Mouse (Mus musculus) 416B (cell line): ENCODE measurements around the gene Glyctk.

ENCODE experiments used
- DNase-seq: peaks from one replicate; pipeline ENCODE4 v3.0.0; 2011; ENCODE audit warnings: low read depth

The Glyctk gene

GRCm38 (mm10) chr9:106147281-106147680 lies 10.7 kb downstream of the Glyctk start:
- peak; percentile 24 for DNase-seq

DNA sequence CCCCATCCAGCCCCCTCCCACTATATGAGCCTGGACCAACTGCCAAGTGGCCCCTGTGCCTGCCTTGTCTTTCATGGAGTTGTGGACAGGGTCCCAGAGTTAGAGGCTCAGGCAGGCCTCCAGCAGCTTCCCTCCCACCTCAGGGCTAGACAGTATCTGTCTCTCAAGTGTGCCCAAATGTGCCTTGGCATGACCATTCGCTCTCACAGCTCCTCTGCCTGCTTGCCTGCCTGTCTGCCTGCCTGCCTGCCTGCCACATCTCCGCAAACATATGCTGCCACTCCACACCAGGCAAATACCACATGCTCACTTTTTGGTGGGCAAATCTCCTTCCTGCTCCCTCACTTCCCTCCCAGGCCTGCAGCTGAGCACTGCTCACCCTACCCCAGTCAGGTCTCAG lies 12.4 kb downstream of the Glyctk start:
- no peak for DNase-seq

GRCm38 (mm10) chr9:106144176-106144575 lies 13.8 kb downstream of the Glyctk start:
- DNase-seq, result no peak

DNA sequence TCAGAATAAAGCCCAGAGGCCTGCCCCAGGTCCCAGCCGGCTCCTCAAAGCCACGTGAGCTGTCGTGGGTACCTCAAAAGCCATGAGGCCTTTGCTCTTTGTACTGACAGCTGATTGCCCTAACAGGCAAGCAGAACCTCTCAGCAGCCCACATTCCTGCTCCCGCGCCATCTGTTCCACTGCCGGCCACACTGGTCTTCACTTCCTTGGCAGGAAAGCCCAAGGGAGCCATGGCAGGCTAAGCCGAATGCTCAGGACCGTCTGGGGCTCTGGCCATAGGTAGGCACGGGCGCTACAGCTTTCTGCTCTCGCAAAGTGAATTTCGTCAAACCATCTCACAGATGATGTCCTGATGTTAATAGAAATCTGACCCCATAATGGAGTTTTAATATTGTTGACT lies 16.0 kb downstream of the Glyctk start:
- no peak for DNase-seq

- DNase-seq, result no peak
Observed at GRCm38 (mm10) chr9:106139763-106140162, 18.2 kb downstream of the Glyctk start.

DNA sequence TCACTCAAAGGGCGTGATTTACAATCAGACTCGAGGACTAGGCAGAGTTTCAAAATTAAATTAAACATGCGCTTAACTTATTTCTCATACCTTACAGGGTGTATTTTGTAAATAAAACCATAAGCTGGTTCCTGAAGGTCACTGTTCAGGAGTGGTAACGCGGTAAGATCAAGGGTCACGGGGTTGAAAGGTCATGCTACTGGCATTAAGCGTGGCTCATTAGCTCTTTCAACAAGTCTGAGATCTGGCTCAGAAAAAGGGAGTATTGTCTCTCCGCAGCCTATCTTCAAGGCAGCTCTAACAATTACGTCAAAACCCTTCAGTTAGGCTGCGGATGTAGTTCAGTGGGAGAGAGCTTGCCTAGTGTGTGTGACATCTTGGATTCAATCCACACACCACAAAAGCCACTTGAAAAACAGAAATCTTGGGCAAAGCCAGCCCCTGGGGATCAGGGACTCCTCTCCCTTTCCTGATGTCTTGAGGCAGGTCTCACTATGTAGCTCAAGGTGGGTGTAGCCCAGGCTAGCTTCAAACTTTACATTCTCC lies 20.2 kb downstream of the Glyctk start:
- no peak for DNase-seq

DNA sequence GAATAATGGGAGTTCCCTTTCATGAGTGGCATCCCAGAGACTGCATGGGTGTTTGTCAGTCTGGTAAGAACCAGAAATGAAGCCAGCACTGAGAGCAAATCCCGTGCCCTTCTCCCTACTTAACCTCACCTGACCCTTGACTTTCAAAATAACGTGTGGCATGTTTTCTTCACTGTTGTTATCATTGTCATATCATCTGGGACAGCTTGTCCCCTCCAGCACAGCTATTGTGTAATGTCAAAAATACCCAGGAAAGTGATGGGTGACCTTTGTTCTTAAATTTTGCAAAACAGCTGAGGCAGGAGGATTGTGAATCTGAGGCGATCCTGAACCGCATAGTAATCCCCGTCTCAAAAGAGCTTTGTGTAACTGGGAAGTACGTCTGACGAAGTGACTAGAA lies 27.7 kb downstream of the Glyctk start:
- no peak for DNase-seq

- no peak for DNase-seq
Observed at GRCm38 (mm10) chr9:106129072-106129471, 28.9 kb downstream of the Glyctk start.

DNA sequence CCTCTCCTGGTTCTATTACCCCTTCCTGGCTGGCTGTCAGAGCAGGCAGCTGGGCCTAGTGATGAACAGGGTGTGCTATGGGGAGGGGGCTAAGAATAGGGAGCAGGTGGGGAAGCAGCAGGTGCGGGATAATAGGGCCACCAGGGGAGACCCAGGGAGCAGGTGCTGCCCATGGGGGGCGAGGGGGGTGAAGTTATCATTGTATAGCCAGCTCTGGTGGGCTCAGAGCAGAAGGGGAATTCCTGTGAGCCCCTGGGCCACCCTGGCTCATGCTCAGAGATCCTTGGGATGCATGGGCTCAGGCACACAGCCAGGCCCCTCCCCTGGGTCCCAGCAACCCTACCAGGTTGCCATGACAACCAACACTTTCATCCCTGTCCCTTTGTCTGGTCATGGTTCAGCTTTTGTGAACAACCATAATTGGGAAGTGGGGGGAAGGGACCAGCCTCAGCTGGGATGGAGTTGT lies 31.1 kb downstream of the Glyctk start:
- DNase-seq, result no peak

GRCm38 (mm10) chr9:106123599-106123998 lies 34.3 kb downstream of the Glyctk start:
- DNase-seq, result peak; percentile 59

GRCm38 (mm10) chr9:106119075-106119474 lies 38.9 kb downstream of the Glyctk start:
- DNase-seq, result no peak

- DNase-seq, result no peak
Observed at GRCm38 (mm10) chr9:106115801-106116424, 42.0 kb downstream of the Glyctk start.

GRCm38 (mm10) chr9:106112770-106113423 lies 45.0 kb downstream of the Glyctk start:
- peak; percentile 64 for DNase-seq

DNA sequence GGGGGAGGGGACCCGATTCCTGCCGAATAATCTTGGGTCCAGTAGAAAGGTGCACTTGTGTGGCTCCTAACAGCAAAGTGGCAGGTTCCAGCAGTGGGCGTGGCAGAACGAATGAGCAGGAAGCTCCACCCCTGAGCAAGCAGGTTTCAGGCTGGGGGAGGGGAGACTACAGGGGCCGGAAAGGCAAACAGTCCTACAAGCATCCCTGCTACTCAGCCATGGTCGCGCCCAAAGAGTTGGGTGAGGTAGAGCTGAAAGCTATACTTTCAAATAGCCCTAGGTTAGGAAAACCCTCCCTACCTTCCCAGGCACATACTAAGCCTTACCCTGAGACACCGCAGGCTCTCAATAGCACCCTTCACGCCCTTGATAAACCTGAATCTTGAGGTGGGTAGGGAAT lies 51.7 kb downstream of the Glyctk start:
- DNase-seq, result no peak

DNA sequence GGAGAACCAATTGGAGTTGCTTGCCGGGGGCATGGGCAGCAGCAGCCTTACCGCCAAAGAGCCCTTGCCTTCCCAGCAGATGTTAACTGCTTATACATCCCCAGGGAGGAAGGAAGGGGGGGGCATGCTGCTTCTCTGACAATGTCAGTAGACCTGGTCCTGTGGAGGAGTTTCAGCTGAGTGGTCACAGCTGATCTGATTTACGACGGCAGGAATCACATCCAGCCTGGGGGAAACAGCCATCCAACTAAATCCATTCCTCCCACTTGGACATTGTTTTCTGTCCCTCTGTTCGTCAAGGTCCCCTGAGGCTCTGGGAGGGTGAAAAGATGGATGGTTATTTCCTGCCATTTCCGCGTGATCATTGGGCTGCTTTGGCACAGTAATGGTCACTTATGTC lies 53.5 kb downstream of the Glyctk start:
- DNase-seq, result no peak
